Mouse (Mus musculus): ENCODE measurements around the gene Podn. TPM values are rescaled to one million over a fixed set of nuclear protein-coding genes. Genes with fewer than 3 reads are reported as not detected.
A peak's percentile ranks its signal among the peaks of the same experiment; 100 is the strongest.

Gene Podn
- polyA plus RNA-seq, 1 experiment, result 29.8 TPM

- Histone ChIP-seq H3K4me3 (ENCODE audit: insufficient read depth, low read depth, low read length) (no peak overlapping the region), H3K36me3 (ENCODE audit: control insufficient read depth, insufficient read depth, low read length) (no peaks in the 10 kb centered on the region), H3K27ac (ENCODE audit: insufficient read depth, low read depth, low read length) (peak overlapping the region; percentile 83), H3K27me3 (replicated peaks; ENCODE audit: control insufficient read depth, insufficient read depth, low read length) (no peaks in the 10 kb centered on the region), H3K4me1 (ENCODE audit: control insufficient read depth, insufficient read depth, low read length) (peaks cover 7% of the 10 kb centered on the region; the same call in 1 of the 2 replicates)
- 50% methylated on average over 5 of the region's 5 CpGs for WGBS
- TF ChIP-seq CTCF (conservative IDR thresholded peaks at IDR 0.05; ENCODE audit: insufficient read depth, insufficient read length, low read depth, low read length), result no peak
- TF ChIP-seq POLR2A (IDR thresholded peaks at IDR 0.05; ENCODE audit: low read depth, low read length), result no peak
- peak; percentile 63 for DNase-seq
Observed at GRCm38 (mm10) chr4:108127516-108127915, 31.3 kb upstream of the Podn start.

- WGBS, result 73% methylated on average over 4 of the region's 4 CpGs
- TF ChIP-seq POLR2A (IDR thresholded peaks at IDR 0.05; ENCODE audit: low read depth, low read length) (no peak), CTCF (conservative IDR thresholded peaks at IDR 0.05; ENCODE audit: insufficient read depth, insufficient read length, low read depth, low read length) (no peak)
- Histone ChIP-seq H3K4me1 (ENCODE audit: control insufficient read depth, insufficient read depth, low read length) (peaks cover 6% of the 10 kb centered on the region; the same call in 1 of the 2 replicates), H3K27me3 (replicated peaks; ENCODE audit: control insufficient read depth, insufficient read depth, low read length) (no peaks in the 10 kb centered on the region), H3K4me3 (ENCODE audit: insufficient read depth, low read depth, low read length) (no peak overlapping the region), H3K36me3 (ENCODE audit: control insufficient read depth, insufficient read depth, low read length) (no peaks in the 10 kb centered on the region), H3K27ac (ENCODE audit: insufficient read depth, low read depth, low read length) (no peak overlapping the region)
- DNase-seq, result no peak
Observed at GRCm38 (mm10) chr4:108126260-108126659, 30.0 kb upstream of the Podn start.

- Histone ChIP-seq H3K4me1 (ENCODE audit: control insufficient read depth, insufficient read depth, low read length) (peaks cover 6% of the 10 kb centered on the region; the same call in 1 of the 2 replicates), H3K27me3 (replicated peaks; ENCODE audit: control insufficient read depth, insufficient read depth, low read length) (no peaks in the 10 kb centered on the region), H3K4me3 (ENCODE audit: insufficient read depth, low read depth, low read length) (no peak overlapping the region), H3K27ac (ENCODE audit: insufficient read depth, low read depth, low read length) (no peak overlapping the region), H3K36me3 (ENCODE audit: control insufficient read depth, insufficient read depth, low read length) (no peaks in the 10 kb centered on the region)
- 98% methylated on average over 1 of the region's 1 CpGs for WGBS
- TF ChIP-seq CTCF (conservative IDR thresholded peaks at IDR 0.05; ENCODE audit: insufficient read depth, insufficient read length, low read depth, low read length), result no peak
- TF ChIP-seq POLR2A (IDR thresholded peaks at IDR 0.05; ENCODE audit: low read depth, low read length), result no peak
- DNase-seq, result no peak
Observed at GRCm38 (mm10) chr4:108124104-108124503, 27.9 kb upstream of the Podn start.

GRCm38 (mm10) chr4:108117924-108118876, 22.0 kb upstream of the Podn start:
- Histone ChIP-seq H3K27me3 (replicated peaks; ENCODE audit: control insufficient read depth, insufficient read depth, low read length) (no peaks in the 10 kb centered on the region), H3K36me3 (ENCODE audit: control insufficient read depth, insufficient read depth, low read length) (no peaks in the 10 kb centered on the region), H3K4me1 (ENCODE audit: control insufficient read depth, insufficient read depth, low read length) (peaks cover 2% of the 10 kb centered on the region; the same call in 1 of the 2 replicates), H3K27ac (ENCODE audit: insufficient read depth, low read depth, low read length) (peak overlapping the region; percentile 7; the same call in 1 of the 2 replicates), H3K4me3 (ENCODE audit: insufficient read depth, low read depth, low read length) (peak overlapping the region; percentile 56)
- TF ChIP-seq POLR2A (IDR thresholded peaks at IDR 0.05; ENCODE audit: low read depth, low read length), result peak; percentile 35
- no peak for TF ChIP-seq CTCF (conservative IDR thresholded peaks at IDR 0.05; ENCODE audit: insufficient read depth, insufficient read length, low read depth, low read length)
- 25% methylated on average over 45 of the region's 45 CpGs for whole genome bisulfite sequencing
- DNase-seq, result peak; percentile 94

- Histone ChIP-seq H3K27ac (ENCODE audit: insufficient read depth, low read depth, low read length) (no peak overlapping the region), H3K4me3 (ENCODE audit: insufficient read depth, low read depth, low read length) (no peak overlapping the region), H3K4me1 (ENCODE audit: control insufficient read depth, insufficient read depth, low read length) (peaks cover under 1% of the 10 kb centered on the region; the same call in 1 of the 2 replicates), H3K36me3 (ENCODE audit: control insufficient read depth, insufficient read depth, low read length) (no peaks in the 10 kb centered on the region; the same call in 1 of the 2 replicates), H3K27me3 (replicated peaks; ENCODE audit: control insufficient read depth, insufficient read depth, low read length) (no peaks in the 10 kb centered on the region)
- DNase-seq, result no peak
- 90% methylated on average over 8 of the region's 8 CpGs for WGBS
- TF ChIP-seq POLR2A (IDR thresholded peaks at IDR 0.05; ENCODE audit: low read depth, low read length), result no peak
- no peak for TF ChIP-seq CTCF (conservative IDR thresholded peaks at IDR 0.05; ENCODE audit: insufficient read depth, insufficient read length, low read depth, low read length)
Observed at GRCm38 (mm10) chr4:108117488-108117887, 21.2 kb upstream of the Podn start.

- Histone ChIP-seq H3K4me1 (ENCODE audit: control insufficient read depth, insufficient read depth, low read length) (no peaks in the 10 kb centered on the region; the same call in 1 of the 2 replicates), H3K4me3 (ENCODE audit: insufficient read depth, low read depth, low read length) (no peak overlapping the region), H3K27me3 (replicated peaks; ENCODE audit: control insufficient read depth, insufficient read depth, low read length) (no peaks in the 10 kb centered on the region), H3K36me3 (ENCODE audit: control insufficient read depth, insufficient read depth, low read length) (no peaks in the 10 kb centered on the region; the same call in 1 of the 2 replicates), H3K27ac (ENCODE audit: insufficient read depth, low read depth, low read length) (no peak overlapping the region)
- no peak for DNase-seq
- 76% methylated on average over 2 of the region's 2 CpGs for WGBS
- no peak for TF ChIP-seq POLR2A (IDR thresholded peaks at IDR 0.05; ENCODE audit: low read depth, low read length)
- no peak for TF ChIP-seq CTCF (conservative IDR thresholded peaks at IDR 0.05; ENCODE audit: insufficient read depth, insufficient read length, low read depth, low read length)
Observed at GRCm38 (mm10) chr4:108116466-108116865, 20.2 kb upstream of the Podn start.

GRCm38 (mm10) chr4:108110706-108111105, 14.5 kb upstream of the Podn start:
- H3K27me3 ChIP-seq (replicated peaks; ENCODE audit: control insufficient read depth, insufficient read depth, low read length), result no peaks in the 10 kb centered on the region
- no peak overlapping the region for H3K4me3 ChIP-seq (ENCODE audit: insufficient read depth, low read depth, low read length)
- H3K36me3 ChIP-seq (ENCODE audit: control insufficient read depth, insufficient read depth, low read length), result peaks cover 5% of the 10 kb centered on the region
- TF ChIP-seq CTCF (conservative IDR thresholded peaks at IDR 0.05; ENCODE audit: insufficient read depth, insufficient read length, low read depth, low read length) (no peak), POLR2A (IDR thresholded peaks at IDR 0.05; ENCODE audit: low read depth, low read length) (no peak)
- H3K4me1 ChIP-seq (ENCODE audit: control insufficient read depth, insufficient read depth, low read length), result peaks cover 6% of the 10 kb centered on the region; the same call in 1 of the 2 replicates
- H3K27ac ChIP-seq (ENCODE audit: insufficient read depth, low read depth, low read length), result no peak overlapping the region
- 72% methylated on average over 2 of the region's 2 CpGs for WGBS
- DNase-seq, result no peak
